Mouse (Mus musculus): ENCODE data around the gene Ptpru. TPM values are rescaled to one million over a fixed set of nuclear protein-coding genes. Genes with fewer than 3 reads are reported as not detected.
"Not testable (repeated sequence)": the region's sequence is repeated elsewhere in the genome, so short reads cannot be mapped to it uniquely, and the experiment has no call there.

Gene Ptpru
- polyA plus RNA-seq, 1 experiment from 2014 or later: 13.3 TPM

GRCm38 (mm10) chr4:131812458-131812857, 25.6 kb downstream of the Ptpru start:
- H3K36me3 ChIP-seq (ENCODE audit: control insufficient read depth, insufficient read depth, low read length): no peaks in the 10 kb centered on the region
- no peak overlapping the region for H3K27ac ChIP-seq (ENCODE audit: low read depth, low read length)
- H3K27me3 ChIP-seq (ENCODE audit: control insufficient read depth, insufficient read depth, low read length): no peaks in the 10 kb centered on the region
- ATAC-seq (ENCODE audit: insufficient read depth, low FRiP score, low TSS enrichment) (no peak), DNase-seq (ENCODE audit: low spot score) (no peak)
- WGBS: 81% methylated on average over 11 of the region's 11 CpGs
- H3K4me1 ChIP-seq (ENCODE audit: control insufficient read depth, insufficient read depth, low read length): no peaks in the 10 kb centered on the region
- H3K9me3 ChIP-seq (ENCODE audit: control insufficient read depth, low read length): no peaks in the 10 kb centered on the region
- H3K4me3 ChIP-seq (ENCODE audit: low read depth, low read length): no peak overlapping the region
- H3K4me2 ChIP-seq (ENCODE audit: low read depth): no peak overlapping the region
- no peak overlapping the region for H3K9ac ChIP-seq (ENCODE audit: low read length)

DNA sequence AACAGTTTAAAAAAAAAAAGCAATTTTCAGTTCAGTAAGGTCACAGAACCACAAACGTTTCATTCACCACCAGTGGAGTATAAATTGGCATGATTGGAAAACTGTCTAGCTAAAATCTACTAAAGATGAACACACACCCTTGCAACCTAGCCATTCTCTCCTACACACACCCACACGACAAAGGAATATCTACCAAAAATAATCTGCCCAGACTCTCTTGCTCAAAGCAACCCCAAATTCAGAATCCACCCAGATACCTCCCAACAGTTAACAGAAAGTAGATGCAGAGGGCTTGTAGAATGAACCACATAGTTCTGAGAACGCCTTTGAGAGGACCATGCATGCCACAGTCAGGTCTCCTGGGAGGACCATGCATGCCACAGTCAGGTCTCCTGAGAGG, 32.8 kb downstream of the Ptpru start:
- DNase-seq (ENCODE audit: low spot score) (no peak), ATAC-seq (ENCODE audit: insufficient read depth, low FRiP score, low TSS enrichment) (no peak)
- no peaks in the 10 kb centered on the region for H3K36me3 ChIP-seq (ENCODE audit: control insufficient read depth, insufficient read depth, low read length)
- WGBS: 86% methylated on average over 3 of the region's 3 CpGs
- no peaks in the 10 kb centered on the region; the same call in 1 of the 2 replicates for H3K4me1 ChIP-seq (ENCODE audit: control insufficient read depth, insufficient read depth, low read length)
- H3K4me2 ChIP-seq (ENCODE audit: low read depth): no peak overlapping the region
- H3K27me3 ChIP-seq (ENCODE audit: control insufficient read depth, insufficient read depth, low read length): no peaks in the 10 kb centered on the region
- no peak overlapping the region for H3K9ac ChIP-seq (ENCODE audit: low read length)
- H3K4me3 ChIP-seq (ENCODE audit: low read depth, low read length): no peak overlapping the region
- no peaks in the 10 kb centered on the region for H3K9me3 ChIP-seq (ENCODE audit: control insufficient read depth, low read length)
- H3K27ac ChIP-seq (ENCODE audit: low read depth, low read length): no peak overlapping the region

- not testable (repeated sequence) for ATAC-seq (ENCODE audit: insufficient read depth, low FRiP score, low TSS enrichment); H3K9me3 ChIP-seq (ENCODE audit: control insufficient read depth, low read length); H3K4me1 ChIP-seq (ENCODE audit: control insufficient read depth, insufficient read depth, low read length); H3K9ac ChIP-seq (ENCODE audit: low read length); DNase-seq (ENCODE audit: low spot score); H3K36me3 ChIP-seq (ENCODE audit: control insufficient read depth, insufficient read depth, low read length); H3K4me3 ChIP-seq (ENCODE audit: low read depth, low read length); H3K27me3 ChIP-seq (ENCODE audit: control insufficient read depth, insufficient read depth, low read length); H3K4me2 ChIP-seq (ENCODE audit: low read depth); H3K27ac ChIP-seq (ENCODE audit: low read depth, low read length)
- 99% methylated on average over 5 of the region's 6 CpGs for WGBS
These were observed 33.4 kb downstream of the Ptpru start for GRCm38 (mm10) chr4:131804732-131805131.

DNA sequence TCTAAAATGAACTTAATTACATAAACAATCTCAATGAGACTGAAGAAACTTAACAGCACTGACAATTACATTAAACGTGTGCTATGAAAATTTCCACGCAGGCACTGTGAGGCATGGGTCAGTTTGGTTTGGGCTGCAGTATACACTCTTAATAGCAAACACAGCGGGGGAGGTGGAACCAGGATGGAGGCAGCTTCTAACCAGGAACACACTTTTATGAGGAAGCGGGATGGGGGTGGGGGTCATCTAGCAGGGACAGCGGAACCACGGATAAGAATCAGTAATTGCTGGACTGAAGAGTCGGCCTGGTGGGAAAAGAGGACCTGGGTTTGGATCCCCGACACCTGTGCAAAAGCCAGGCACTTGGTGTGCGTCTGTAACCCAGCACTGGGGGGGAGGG, 34.2 kb downstream of the Ptpru start:
- H3K4me3 ChIP-seq (ENCODE audit: low read depth, low read length): no peak overlapping the region
- ATAC-seq (ENCODE audit: insufficient read depth, low FRiP score, low TSS enrichment): no peak
- no peak for DNase-seq (ENCODE audit: low spot score)
- no peaks in the 10 kb centered on the region for H3K27me3 ChIP-seq (ENCODE audit: control insufficient read depth, insufficient read depth, low read length)
- H3K36me3 ChIP-seq (ENCODE audit: control insufficient read depth, insufficient read depth, low read length): no peaks in the 10 kb centered on the region
- no peaks in the 10 kb centered on the region for H3K9me3 ChIP-seq (ENCODE audit: control insufficient read depth, low read length)
- H3K9ac ChIP-seq (ENCODE audit: low read length): no peak overlapping the region
- no peak overlapping the region for H3K27ac ChIP-seq (ENCODE audit: low read depth, low read length)
- H3K4me1 ChIP-seq (ENCODE audit: control insufficient read depth, insufficient read depth, low read length): no peaks in the 10 kb centered on the region; the same call in 1 of the 2 replicates
- 75% methylated on average over 9 of the region's 9 CpGs for WGBS
- H3K4me2 ChIP-seq (ENCODE audit: low read depth): no peak overlapping the region

- WGBS: 17% methylated on average over 3 of the region's 4 CpGs
- no peak for DNase-seq (ENCODE audit: low spot score)
These were observed 39.1 kb downstream of the Ptpru start for GRCm38 (mm10) chr4:131798968-131799367.

GRCm38 (mm10) chr4:131797920-131798319, 40.2 kb downstream of the Ptpru start:
- Histone ChIP-seq H3K9ac (ENCODE audit: low read length) (no peak overlapping the region), H3K36me3 (ENCODE audit: control insufficient read depth, insufficient read depth, low read length) (no peaks in the 10 kb centered on the region; the same call in 1 of the 2 replicates), H3K4me2 (ENCODE audit: low read depth) (no peak overlapping the region), H3K9me3 (ENCODE audit: control insufficient read depth, low read length) (no peaks in the 10 kb centered on the region), H3K27ac (ENCODE audit: low read depth, low read length) (no peak overlapping the region), H3K4me3 (ENCODE audit: low read depth, low read length) (no peak overlapping the region), H3K27me3 (ENCODE audit: control insufficient read depth, insufficient read depth, low read length) (no peaks in the 10 kb centered on the region), H3K4me1 (ENCODE audit: control insufficient read depth, insufficient read depth, low read length) (no peaks in the 10 kb centered on the region)
- ATAC-seq (ENCODE audit: insufficient read depth, low FRiP score, low TSS enrichment) (no peak), DNase-seq (ENCODE audit: low spot score) (no peak)
- WGBS: 61% methylated on average over 12 of the region's 12 CpGs

More at GRCm38 (mm10) chr4:131798968-131799367, 39.1 kb downstream of the Ptpru start:
- Histone ChIP-seq H3K27me3 (ENCODE audit: control insufficient read depth, insufficient read depth, low read length) (no peaks in the 10 kb centered on the region), H3K4me1 (ENCODE audit: control insufficient read depth, insufficient read depth, low read length) (no peaks in the 10 kb centered on the region; the same call in 1 of the 2 replicates), H3K4me3 (ENCODE audit: low read depth, low read length) (no peak overlapping the region), H3K27ac (ENCODE audit: low read depth, low read length) (no peak overlapping the region), H3K36me3 (ENCODE audit: control insufficient read depth, insufficient read depth, low read length) (no peaks in the 10 kb centered on the region), H3K9ac (ENCODE audit: low read length) (no peak overlapping the region), H3K4me2 (ENCODE audit: low read depth) (no peak overlapping the region), H3K9me3 (ENCODE audit: control insufficient read depth, low read length) (no peaks in the 10 kb centered on the region)
- no peak for ATAC-seq (ENCODE audit: insufficient read depth, low FRiP score, low TSS enrichment)

- Histone ChIP-seq H3K4me1 (ENCODE audit: control insufficient read depth, insufficient read depth, low read length) (no peaks in the 10 kb centered on the region), H3K4me2 (ENCODE audit: low read depth) (no peak overlapping the region), H3K27me3 (ENCODE audit: control insufficient read depth, insufficient read depth, low read length) (no peaks in the 10 kb centered on the region), H3K9ac (ENCODE audit: low read length) (no peak overlapping the region), H3K27ac (ENCODE audit: low read depth, low read length) (no peak overlapping the region), H3K4me3 (ENCODE audit: low read depth, low read length) (no peak overlapping the region), H3K9me3 (ENCODE audit: control insufficient read depth, low read length) (no peaks in the 10 kb centered on the region), H3K36me3 (ENCODE audit: control insufficient read depth, insufficient read depth, low read length) (no peaks in the 10 kb centered on the region; the same call in 1 of the 2 replicates)
- WGBS: 82% methylated on average over 7 of the region's 7 CpGs
- ATAC-seq (ENCODE audit: insufficient read depth, low FRiP score, low TSS enrichment): no peak
- DNase-seq (ENCODE audit: low spot score): no peak
These were observed 40.6 kb downstream of the Ptpru start for GRCm38 (mm10) chr4:131797483-131797882.

- no peak for DNase-seq (ENCODE audit: low spot score)
- Histone ChIP-seq H3K9ac (ENCODE audit: low read length) (no peak overlapping the region), H3K4me2 (ENCODE audit: low read depth) (no peak overlapping the region), H3K27me3 (ENCODE audit: control insufficient read depth, insufficient read depth, low read length) (no peaks in the 10 kb centered on the region), H3K36me3 (ENCODE audit: control insufficient read depth, insufficient read depth, low read length) (no peaks in the 10 kb centered on the region; the same call in 1 of the 2 replicates), H3K27ac (ENCODE audit: low read depth, low read length) (no peak overlapping the region), H3K4me3 (ENCODE audit: low read depth, low read length) (no peak overlapping the region), H3K4me1 (ENCODE audit: control insufficient read depth, insufficient read depth, low read length) (no peaks in the 10 kb centered on the region), H3K9me3 (ENCODE audit: control insufficient read depth, low read length) (no peaks in the 10 kb centered on the region)
- WGBS: 85% methylated on average over 14 of the region's 14 CpGs
- no peak for ATAC-seq (ENCODE audit: insufficient read depth, low FRiP score, low TSS enrichment)
These were observed 41.6 kb downstream of the Ptpru start for GRCm38 (mm10) chr4:131796312-131797080.

DNA sequence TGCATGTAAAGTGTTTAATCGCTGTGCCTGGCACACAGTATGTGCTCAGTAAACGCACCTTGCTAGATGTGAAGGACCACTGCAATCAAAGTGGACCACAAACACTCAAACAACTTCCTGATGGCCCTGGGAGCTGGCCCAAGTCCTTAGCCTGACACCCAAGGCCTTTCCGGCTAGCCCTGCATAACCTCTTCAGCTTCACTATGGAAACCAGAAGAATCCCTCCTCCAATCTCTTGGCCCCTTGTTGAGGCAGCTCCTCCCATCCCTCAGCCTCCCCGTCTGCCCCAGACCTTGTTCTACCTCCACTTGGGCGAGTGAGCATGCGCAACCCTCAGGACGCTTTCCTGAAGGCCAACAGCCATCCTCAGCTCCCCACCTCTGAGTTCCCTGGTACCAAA, 51.3 kb downstream of the Ptpru start:
- no peak for ATAC-seq (ENCODE audit: insufficient read depth, low FRiP score, low TSS enrichment)
- 81% methylated on average over 7 of the region's 7 CpGs for WGBS

More for the DNA sequence above, 51.3 kb downstream of the Ptpru start:
- no peaks in the 10 kb centered on the region for H3K27me3 ChIP-seq (ENCODE audit: control insufficient read depth, insufficient read depth, low read length)
- DNase-seq (ENCODE audit: low spot score): no peak
- no peak overlapping the region for H3K9ac ChIP-seq (ENCODE audit: low read length)
- no peak overlapping the region for H3K4me3 ChIP-seq (ENCODE audit: low read depth, low read length)
- H3K4me2 ChIP-seq (ENCODE audit: low read depth): no peak overlapping the region
- no peaks in the 10 kb centered on the region for H3K4me1 ChIP-seq (ENCODE audit: control insufficient read depth, insufficient read depth, low read length)
- no peaks in the 10 kb centered on the region for H3K9me3 ChIP-seq (ENCODE audit: control insufficient read depth, low read length)
- no peak overlapping the region for H3K27ac ChIP-seq (ENCODE audit: low read depth, low read length)
- no peaks in the 10 kb centered on the region for H3K36me3 ChIP-seq (ENCODE audit: control insufficient read depth, insufficient read depth, low read length)

Measured in neural tube, embryonic 11.5 days (tissue).